Mouse (Mus musculus): Measurements from ENCODE around the gene Sec22a. TPM values are rescaled to one million over a fixed set of nuclear protein-coding genes. Genes with fewer than 3 reads are reported as not detected.

Gene Sec22a
- polyA plus RNA-seq, 1 experiment from 2014 or later: 20.0 TPM

Other genes starting within 250 kb of the Sec22a start
- 0.48 and 0.52 TPM in 2 replicates for gene Adcy5, start 209.0 kb downstream of the Sec22a start, polyA plus RNA-seq (2014; fragmentation: Nextera tagmentation; extraction: Ambion mirVana)
- 22.6 and 24.6 TPM in 2 replicates for gene Pdia5, start 127.0 kb upstream of the Sec22a start, polyA plus RNA-seq (2014; fragmentation: Nextera tagmentation; extraction: Ambion mirVana)
- gene Sema5b, start 177.2 kb upstream of the Sec22a start, polyA plus RNA-seq (2014; fragmentation: Nextera tagmentation; extraction: Ambion mirVana): 0.88 and 1.4 TPM in 2 replicates